Mouse (Mus musculus): Measurements from ENCODE around the gene Stab1. TPM values are rescaled to one million over a fixed set of nuclear protein-coding genes. Genes with fewer than 3 reads are reported as not detected.

The Stab1 gene
- polyA plus RNA-seq (2014; fragmentation: Nextera tagmentation; extraction: Ambion mirVana): 21.8 and 22.1 TPM in 2 replicates

DNA sequence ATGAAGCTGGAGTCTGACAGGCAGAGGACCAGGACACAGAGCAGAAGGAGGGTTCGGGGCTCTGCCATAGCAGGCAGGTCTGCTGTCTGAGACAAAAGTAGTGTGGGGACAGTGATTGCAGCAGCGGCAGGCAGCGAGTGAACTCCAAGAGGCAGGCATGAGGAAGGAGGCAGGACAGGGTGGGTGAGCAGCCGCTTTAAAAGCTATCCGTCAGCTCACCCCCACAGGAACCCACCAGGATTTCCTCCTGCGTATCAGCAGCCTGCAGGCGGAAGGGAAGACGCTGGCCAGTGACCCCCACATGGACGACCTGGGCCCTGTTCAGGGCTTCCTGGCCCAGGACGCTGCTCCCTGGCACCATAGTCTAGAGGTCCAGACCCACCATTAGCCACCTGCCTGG, at the start of gene Stab1:
Gene Stab1, minus strand, starts transcription at position 217 of the 400 bp plus-strand sequence.
- WGBS: 61% methylated on average over 10 of the region's 10 CpGs
- Histone ChIP-seq H3K36me3 (ENCODE audit: control insufficient read depth, insufficient read depth, low read length) (peaks cover 35% of the 10 kb centered on the region), H3K9me3 (replicated peaks; ENCODE audit: control insufficient read depth, low read length) (no peaks in the 10 kb centered on the region), H3K9ac (ENCODE audit: low read length) (no peak within 1 kb of the TSS), H3K27me3 (replicated peaks; ENCODE audit: control insufficient read depth, insufficient read depth, low read length) (no peaks in the 10 kb centered on the region), H3K27ac (ENCODE audit: low read depth, low read length) (no peak within 1 kb of the TSS), H3K4me2 (ENCODE audit: low read length) (no peak within 1 kb of the TSS), H3K4me3 (ENCODE audit: low read depth, low read length) (no peak within 1 kb of the TSS), H3K4me1 (ENCODE audit: control insufficient read depth, insufficient read depth, low read length) (no peaks in the 10 kb centered on the region)
- DNase-seq (ENCODE audit: low spot score): no peak
- no peak for ATAC-seq

- 11% methylated on average over 11 of the region's 11 CpGs for WGBS
- H3K4me3 ChIP-seq (ENCODE audit: low read depth, low read length): no peak within 1 kb of the TSS
- H3K9ac ChIP-seq (ENCODE audit: low read length): peak within 1 kb of the TSS; percentile 8; the same call in 1 of the 2 replicates
- ATAC-seq: peak; percentile 66
- DNase-seq (ENCODE audit: low spot score): peak; percentile 56
- no peaks in the 10 kb centered on the region for H3K36me3 ChIP-seq (ENCODE audit: control insufficient read depth, insufficient read depth, low read length)
- H3K4me1 ChIP-seq (ENCODE audit: control insufficient read depth, insufficient read depth, low read length): no peaks in the 10 kb centered on the region
- no peaks in the 10 kb centered on the region for H3K27me3 ChIP-seq (replicated peaks; ENCODE audit: control insufficient read depth, insufficient read depth, low read length)
- no peak within 1 kb of the TSS for H3K27ac ChIP-seq (ENCODE audit: low read depth, low read length)
- no peaks in the 10 kb centered on the region for H3K9me3 ChIP-seq (replicated peaks; ENCODE audit: control insufficient read depth, low read length)
- peak within 1 kb of the TSS; percentile 5; the same call in 1 of the 2 replicates for H3K4me2 ChIP-seq (ENCODE audit: low read length)
These were observed 49.2 kb upstream of the Stab1 start, which contains the start of gene Sema3g for GRCm38 (mm10) chr14:31217666-31218065. Gene Sema3g (plus strand): TSS chr14:31217860.

DNA sequence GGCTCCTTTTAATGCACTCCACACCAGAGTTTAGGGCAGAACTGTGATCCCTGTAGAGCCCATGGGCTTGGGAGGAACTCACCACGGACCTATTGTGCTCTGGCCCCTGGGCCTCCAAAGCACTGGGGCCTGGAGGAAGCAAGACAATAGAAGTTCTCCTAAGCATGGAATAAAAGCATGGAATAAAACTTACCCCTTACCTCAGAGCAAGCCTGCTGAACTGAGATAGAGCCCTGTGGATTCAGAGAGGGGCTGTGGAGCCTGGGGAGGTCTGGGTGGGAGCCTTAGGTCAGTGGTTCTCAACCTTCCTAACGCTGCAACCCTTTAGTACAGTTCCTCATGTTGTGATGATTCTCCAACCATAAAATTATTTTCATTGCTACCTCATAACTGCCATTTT, 48.4 kb upstream of the Stab1 start, which contains the start of gene Nisch:
Gene Nisch, minus strand, starts transcription at position 101 of the 400 bp plus-strand sequence.
- Histone ChIP-seq H3K9me3 (replicated peaks; ENCODE audit: control insufficient read depth, low read length) (no peaks in the 10 kb centered on the region), H3K9ac (ENCODE audit: low read length) (peak within 1 kb of the TSS; percentile 8; the same call in 1 of the 2 replicates), H3K27ac (ENCODE audit: low read depth, low read length) (no peak within 1 kb of the TSS), H3K27me3 (replicated peaks; ENCODE audit: control insufficient read depth, insufficient read depth, low read length) (no peaks in the 10 kb centered on the region), H3K4me1 (ENCODE audit: control insufficient read depth, insufficient read depth, low read length) (no peaks in the 10 kb centered on the region), H3K4me2 (ENCODE audit: low read length) (no peak within 1 kb of the TSS), H3K4me3 (ENCODE audit: low read depth, low read length) (no peak within 1 kb of the TSS), H3K36me3 (ENCODE audit: control insufficient read depth, insufficient read depth, low read length) (no peaks in the 10 kb centered on the region)
- DNase-seq (ENCODE audit: low spot score) (no peak), ATAC-seq (no peak)
- 42% methylated on average over 2 of the region's 2 CpGs for WGBS

DNA sequence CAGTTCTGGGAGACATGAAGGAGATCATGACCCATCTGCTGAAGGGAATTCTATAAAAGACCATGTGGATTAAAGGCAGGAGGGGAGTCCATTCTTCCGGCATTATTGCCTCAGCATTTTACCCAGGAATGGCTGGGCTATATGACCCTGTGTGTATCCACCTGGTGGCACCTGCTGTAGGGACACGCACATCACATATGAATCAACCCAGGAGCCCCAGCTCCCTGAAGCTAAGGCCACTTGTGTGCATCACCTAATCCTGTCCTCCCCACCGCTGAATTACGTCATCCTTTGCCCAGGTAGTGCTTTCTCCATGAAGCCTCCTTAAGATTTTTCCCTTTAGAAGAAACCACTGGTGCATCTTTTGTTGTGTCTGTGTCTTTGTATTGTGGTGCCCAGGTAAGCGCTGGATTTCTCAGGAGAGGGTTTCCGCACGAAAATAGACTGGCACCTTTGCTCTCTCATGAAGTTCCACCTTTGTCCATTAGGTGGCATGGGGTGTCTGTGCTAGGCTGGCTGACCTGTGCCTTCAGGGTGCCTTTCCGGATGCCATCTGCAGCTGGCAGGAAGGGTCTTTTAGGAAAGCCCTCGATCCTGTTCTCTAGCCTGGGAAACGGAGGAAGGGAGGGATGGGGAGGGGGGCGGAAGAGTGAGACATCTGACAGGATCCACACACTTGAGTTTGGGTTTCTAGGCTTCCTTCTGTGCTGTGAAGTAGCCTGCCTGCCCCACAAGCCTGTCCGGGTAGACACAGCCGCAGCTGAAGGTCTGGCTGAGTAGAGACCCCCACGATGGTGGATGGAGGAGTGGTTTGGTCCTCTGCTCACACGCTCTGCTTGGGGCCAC, 46.9 kb upstream of the Stab1 start:
- 34% methylated on average over 15 of the region's 15 CpGs for WGBS
- Histone ChIP-seq H3K4me1 (ENCODE audit: control insufficient read depth, insufficient read depth, low read length) (no peaks in the 10 kb centered on the region), H3K4me3 (ENCODE audit: low read depth, low read length) (no peak overlapping the region), H3K9ac (ENCODE audit: low read length) (no peak overlapping the region), H3K27me3 (replicated peaks; ENCODE audit: control insufficient read depth, insufficient read depth, low read length) (no peaks in the 10 kb centered on the region), H3K4me2 (ENCODE audit: low read length) (no peak overlapping the region), H3K36me3 (ENCODE audit: control insufficient read depth, insufficient read depth, low read length) (no peaks in the 10 kb centered on the region), H3K9me3 (replicated peaks; ENCODE audit: control insufficient read depth, low read length) (no peaks in the 10 kb centered on the region), H3K27ac (ENCODE audit: low read depth, low read length) (no peak overlapping the region)
- DNase-seq (ENCODE audit: low spot score): peak; percentile 76
- ATAC-seq: peak; percentile 79

- WGBS: 82% methylated on average over 3 of the region's 3 CpGs
- ATAC-seq (no peak), DNase-seq (ENCODE audit: low spot score) (no peak)
- Histone ChIP-seq H3K4me3 (ENCODE audit: low read depth, low read length) (no peak overlapping the region), H3K4me2 (ENCODE audit: low read length) (no peak overlapping the region), H3K27ac (ENCODE audit: low read depth, low read length) (no peak overlapping the region), H3K9ac (ENCODE audit: low read length) (no peak overlapping the region), H3K36me3 (ENCODE audit: control insufficient read depth, insufficient read depth, low read length) (no peaks in the 10 kb centered on the region), H3K27me3 (replicated peaks; ENCODE audit: control insufficient read depth, insufficient read depth, low read length) (no peaks in the 10 kb centered on the region), H3K4me1 (ENCODE audit: control insufficient read depth, insufficient read depth, low read length) (no peaks in the 10 kb centered on the region), H3K9me3 (replicated peaks; ENCODE audit: control insufficient read depth, low read length) (no peaks in the 10 kb centered on the region)
These were observed 46.2 kb upstream of the Stab1 start for GRCm38 (mm10) chr14:31214684-31215083.

GRCm38 (mm10) chr14:31213868-31214267, 45.4 kb upstream of the Stab1 start:
- Histone ChIP-seq H3K27ac (ENCODE audit: low read depth, low read length) (no peak overlapping the region), H3K4me3 (ENCODE audit: low read depth, low read length) (no peak overlapping the region), H3K4me2 (ENCODE audit: low read length) (no peak overlapping the region), H3K27me3 (replicated peaks; ENCODE audit: control insufficient read depth, insufficient read depth, low read length) (no peaks in the 10 kb centered on the region), H3K9ac (ENCODE audit: low read length) (no peak overlapping the region), H3K36me3 (ENCODE audit: control insufficient read depth, insufficient read depth, low read length) (no peaks in the 10 kb centered on the region), H3K9me3 (replicated peaks; ENCODE audit: control insufficient read depth, low read length) (no peaks in the 10 kb centered on the region), H3K4me1 (ENCODE audit: control insufficient read depth, insufficient read depth, low read length) (no peaks in the 10 kb centered on the region)
- no peak for DNase-seq (ENCODE audit: low spot score)
- ATAC-seq: no peak
- WGBS: 70% methylated on average over 8 of the region's 8 CpGs

GRCm38 (mm10) chr14:31212499-31212898, 44.1 kb upstream of the Stab1 start:
- DNase-seq (ENCODE audit: low spot score): no peak
- no peak overlapping the region for H3K4me2 ChIP-seq (ENCODE audit: low read length)
- no peaks in the 10 kb centered on the region for H3K36me3 ChIP-seq (ENCODE audit: control insufficient read depth, insufficient read depth, low read length)
- no peaks in the 10 kb centered on the region for H3K4me1 ChIP-seq (ENCODE audit: control insufficient read depth, insufficient read depth, low read length)
- H3K9me3 ChIP-seq (replicated peaks; ENCODE audit: control insufficient read depth, low read length): no peaks in the 10 kb centered on the region
- no peak overlapping the region for H3K27ac ChIP-seq (ENCODE audit: low read depth, low read length)
- 90% methylated on average over 3 of the region's 3 CpGs for WGBS
- H3K27me3 ChIP-seq (replicated peaks; ENCODE audit: control insufficient read depth, insufficient read depth, low read length): no peaks in the 10 kb centered on the region
- H3K9ac ChIP-seq (ENCODE audit: low read length): no peak overlapping the region
- no peak for ATAC-seq
- H3K4me3 ChIP-seq (ENCODE audit: low read depth, low read length): no peak overlapping the region

GRCm38 (mm10) chr14:31211854-31212253, 43.4 kb upstream of the Stab1 start:
- H3K9me3 ChIP-seq (replicated peaks; ENCODE audit: control insufficient read depth, low read length): no peaks in the 10 kb centered on the region
- ATAC-seq: no peak
- peaks cover 3% of the 10 kb centered on the region; the same call in 1 of the 2 replicates for H3K4me1 ChIP-seq (ENCODE audit: control insufficient read depth, insufficient read depth, low read length)
- no peak overlapping the region for H3K9ac ChIP-seq (ENCODE audit: low read length)
- DNase-seq (ENCODE audit: low spot score): no peak
- H3K36me3 ChIP-seq (ENCODE audit: control insufficient read depth, insufficient read depth, low read length): no peaks in the 10 kb centered on the region
- H3K27ac ChIP-seq (ENCODE audit: low read depth, low read length): no peak overlapping the region
- no peaks in the 10 kb centered on the region for H3K27me3 ChIP-seq (replicated peaks; ENCODE audit: control insufficient read depth, insufficient read depth, low read length)
- 95% methylated on average over 6 of the region's 6 CpGs for WGBS
- no peak overlapping the region for H3K4me3 ChIP-seq (ENCODE audit: low read depth, low read length)
- H3K4me2 ChIP-seq (ENCODE audit: low read length): no peak overlapping the region

DNA sequence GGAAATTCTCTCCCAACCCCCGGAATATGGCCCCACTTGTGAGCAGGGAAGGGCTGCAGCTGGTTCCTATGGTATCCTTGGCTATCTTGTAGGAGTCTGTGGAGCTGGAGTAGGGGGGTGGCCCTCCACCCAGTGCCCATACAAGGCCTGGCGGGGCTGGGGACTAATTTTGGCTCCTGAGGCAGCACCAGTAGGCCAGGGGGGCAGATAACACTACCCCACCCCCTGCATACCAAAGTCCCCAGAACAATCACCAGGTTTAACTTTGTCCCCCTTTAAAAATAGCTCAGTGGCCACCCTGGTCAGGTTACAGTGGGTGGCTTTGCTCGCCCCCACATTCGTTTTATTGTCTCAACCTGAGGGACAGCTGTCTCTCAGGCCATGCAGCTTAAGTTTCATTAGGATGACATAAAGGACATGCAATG, 40.7 kb upstream of the Stab1 start:
- Histone ChIP-seq H3K4me3 (ENCODE audit: low read depth, low read length) (no peak overlapping the region), H3K4me2 (ENCODE audit: low read length) (no peak overlapping the region), H3K36me3 (ENCODE audit: control insufficient read depth, insufficient read depth, low read length) (peaks cover 6% of the 10 kb centered on the region), H3K9ac (ENCODE audit: low read length) (no peak overlapping the region), H3K27ac (ENCODE audit: low read depth, low read length) (no peak overlapping the region), H3K4me1 (ENCODE audit: control insufficient read depth, insufficient read depth, low read length) (peaks cover 11% of the 10 kb centered on the region; the same call in 1 of the 2 replicates), H3K27me3 (replicated peaks; ENCODE audit: control insufficient read depth, insufficient read depth, low read length) (no peaks in the 10 kb centered on the region), H3K9me3 (replicated peaks; ENCODE audit: control insufficient read depth, low read length) (no peaks in the 10 kb centered on the region)
- 79% methylated on average over 4 of the region's 4 CpGs for WGBS
- DNase-seq (ENCODE audit: low spot score) (no peak), ATAC-seq (no peak)

All from forebrain, embryonic 14.5 days (tissue).